Mouse (Mus musculus): ENCODE measurements around the gene Bcl6b. TPM values are rescaled to one million over a fixed set of nuclear protein-coding genes. Genes with fewer than 3 reads are reported as not detected.

Gene Bcl6b
- not detected in 2 replicates for total RNA-seq (2023)

DNA sequence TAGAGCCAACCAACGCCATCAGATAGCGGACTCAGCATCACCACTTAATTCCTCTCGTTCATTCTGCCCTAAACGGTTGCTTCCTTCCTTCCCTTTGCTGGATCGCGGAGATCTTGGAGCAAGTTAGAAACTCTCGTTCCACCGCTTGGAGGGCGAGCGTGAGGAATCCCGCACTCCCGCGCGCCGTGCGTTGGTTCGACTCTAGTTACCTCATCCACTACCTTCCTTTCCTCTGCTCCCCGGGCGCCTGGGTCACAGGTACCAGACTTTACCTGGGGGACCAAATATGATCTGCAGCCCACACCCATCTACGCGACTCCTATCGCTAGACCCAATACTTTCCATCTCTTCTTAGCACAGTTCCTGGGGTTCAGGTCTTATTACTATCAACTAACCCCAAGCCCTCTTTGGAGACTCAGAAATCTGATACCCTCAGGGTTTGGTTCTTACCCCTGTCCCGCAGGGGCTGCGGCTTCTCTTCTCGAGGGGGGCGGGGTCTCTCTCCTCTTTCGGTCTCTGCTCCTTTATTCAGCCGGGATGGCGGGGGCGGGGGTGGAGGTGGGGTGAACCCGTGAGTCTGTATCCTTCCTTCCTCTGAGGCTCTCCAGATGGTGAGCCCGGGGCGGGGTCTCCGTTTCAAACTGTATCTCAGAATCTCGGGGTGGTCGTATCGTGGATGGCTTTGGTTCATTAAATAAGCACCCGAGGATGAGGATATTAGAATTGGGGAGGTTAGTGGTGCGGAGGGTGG, at the start of gene Bcl6b:
TSS of gene Bcl6b (minus strand) at position 539 of the 751 bp plus-strand sequence.

DNA sequence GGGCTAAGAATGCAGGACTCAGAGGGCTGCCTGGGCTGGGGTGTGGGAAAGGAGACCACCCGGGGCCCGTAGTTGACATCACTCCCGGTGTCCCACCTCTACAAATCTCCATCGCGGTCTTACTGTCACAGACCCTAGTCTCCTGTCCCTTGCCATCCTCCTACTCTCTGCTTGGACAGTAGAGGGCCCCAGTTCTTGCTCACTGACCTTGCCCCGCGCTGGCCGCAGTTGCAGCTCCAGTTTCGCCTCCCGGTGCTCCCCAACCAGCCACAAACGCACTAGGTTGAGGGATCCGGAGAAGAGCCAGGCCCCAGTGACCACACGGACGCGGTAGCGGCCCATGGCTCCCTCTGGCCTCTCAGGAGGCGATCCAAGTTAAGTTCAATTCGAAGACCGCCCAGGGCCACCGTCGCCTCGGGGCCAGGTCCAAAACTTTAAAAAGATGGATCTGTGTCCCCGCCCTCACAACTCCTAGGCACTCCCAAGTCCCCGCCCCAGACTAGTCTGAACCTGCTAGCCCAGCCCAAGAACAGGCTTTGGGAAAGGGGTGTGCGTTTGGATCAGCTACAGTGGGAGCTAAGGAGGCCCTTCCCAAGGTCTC, 25.4 kb upstream of the Bcl6b start, which contains the start of gene Alox12:
TSS of gene Alox12 (minus strand) at position 423 of the 601 bp plus-strand sequence.

DNA sequence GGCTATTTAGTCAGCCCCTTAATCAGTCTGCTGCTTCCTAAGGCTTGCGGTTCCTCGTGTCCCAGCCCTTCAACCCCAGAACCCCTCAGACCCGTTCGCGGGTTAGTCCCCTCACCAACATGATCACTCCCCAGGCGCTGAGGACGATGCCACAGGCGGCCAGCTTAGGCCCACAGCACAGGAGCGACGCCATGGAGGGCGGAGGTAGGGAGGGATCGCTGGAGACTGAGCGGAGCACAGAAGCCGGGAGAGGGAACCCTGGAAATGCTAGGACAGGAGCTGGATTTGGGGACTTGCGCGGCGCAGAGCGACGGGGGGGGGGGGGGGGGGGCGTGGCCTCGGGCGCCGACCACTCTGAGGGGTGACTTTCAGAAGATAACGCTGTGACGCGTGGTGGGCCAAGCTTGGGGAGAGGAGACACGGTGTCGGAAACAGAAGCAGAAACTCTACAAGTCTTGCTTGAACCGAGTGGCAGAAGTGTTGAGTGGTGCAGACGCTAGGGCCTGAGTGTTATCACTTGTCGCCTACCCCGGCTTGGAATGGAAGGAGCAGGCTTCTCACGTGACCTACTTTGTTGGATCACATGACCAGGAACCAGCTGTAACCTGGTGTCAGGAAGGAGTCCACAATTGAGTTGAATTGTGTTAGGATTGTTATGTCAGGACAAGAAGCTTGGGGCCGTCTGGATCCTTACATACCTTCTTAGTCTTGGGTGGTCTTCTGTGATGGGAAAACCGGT, 10.1 kb upstream of the Bcl6b start, which contains the start of the genes Gm21988 and Rnasek:
TSS of gene Gm21988 (minus strand) at position 290 of the 739 bp plus-strand sequence.
TSS of gene Rnasek (minus strand) at position 302 of the 739 bp plus-strand sequence.

DNA sequence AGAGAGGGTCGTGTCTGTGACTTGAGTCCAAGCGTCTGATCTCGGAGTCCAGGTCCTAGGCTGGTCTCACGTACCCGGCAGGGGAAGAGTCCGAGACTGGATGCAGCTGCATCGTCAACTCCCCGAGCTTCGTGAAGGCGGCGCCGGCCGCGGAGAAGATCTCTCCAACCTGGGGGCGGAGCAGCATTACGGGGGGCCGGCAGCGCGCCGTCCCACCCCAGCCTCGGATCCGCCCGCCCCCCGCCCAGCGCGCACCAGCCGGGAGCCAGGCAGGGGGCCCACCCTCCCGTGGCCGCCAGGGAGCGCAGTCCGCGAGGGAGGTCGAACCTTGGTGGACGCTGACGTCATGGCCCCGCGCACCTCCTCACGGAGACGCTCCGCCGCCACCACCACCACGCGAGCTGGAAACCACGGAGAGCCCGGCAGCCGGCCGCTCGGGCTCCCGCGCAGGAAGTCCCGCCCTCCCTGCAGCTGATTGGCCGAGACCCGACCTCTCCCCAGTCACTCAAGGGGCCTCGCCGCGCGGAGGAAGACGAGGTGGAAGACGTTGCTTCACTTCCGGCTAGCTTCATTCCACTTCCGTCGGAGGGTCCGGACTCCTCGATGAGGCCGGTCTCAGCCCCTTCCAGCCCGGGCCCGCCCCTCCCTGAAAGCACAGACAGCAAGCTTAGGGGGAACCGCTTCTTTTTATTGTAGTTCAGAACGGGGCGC, 8.0 kb upstream of the Bcl6b start, which contains the start of gene 0610010K14Rik:
TSS of gene 0610010K14Rik (minus strand) at position 458 of the 711 bp plus-strand sequence.

DNA sequence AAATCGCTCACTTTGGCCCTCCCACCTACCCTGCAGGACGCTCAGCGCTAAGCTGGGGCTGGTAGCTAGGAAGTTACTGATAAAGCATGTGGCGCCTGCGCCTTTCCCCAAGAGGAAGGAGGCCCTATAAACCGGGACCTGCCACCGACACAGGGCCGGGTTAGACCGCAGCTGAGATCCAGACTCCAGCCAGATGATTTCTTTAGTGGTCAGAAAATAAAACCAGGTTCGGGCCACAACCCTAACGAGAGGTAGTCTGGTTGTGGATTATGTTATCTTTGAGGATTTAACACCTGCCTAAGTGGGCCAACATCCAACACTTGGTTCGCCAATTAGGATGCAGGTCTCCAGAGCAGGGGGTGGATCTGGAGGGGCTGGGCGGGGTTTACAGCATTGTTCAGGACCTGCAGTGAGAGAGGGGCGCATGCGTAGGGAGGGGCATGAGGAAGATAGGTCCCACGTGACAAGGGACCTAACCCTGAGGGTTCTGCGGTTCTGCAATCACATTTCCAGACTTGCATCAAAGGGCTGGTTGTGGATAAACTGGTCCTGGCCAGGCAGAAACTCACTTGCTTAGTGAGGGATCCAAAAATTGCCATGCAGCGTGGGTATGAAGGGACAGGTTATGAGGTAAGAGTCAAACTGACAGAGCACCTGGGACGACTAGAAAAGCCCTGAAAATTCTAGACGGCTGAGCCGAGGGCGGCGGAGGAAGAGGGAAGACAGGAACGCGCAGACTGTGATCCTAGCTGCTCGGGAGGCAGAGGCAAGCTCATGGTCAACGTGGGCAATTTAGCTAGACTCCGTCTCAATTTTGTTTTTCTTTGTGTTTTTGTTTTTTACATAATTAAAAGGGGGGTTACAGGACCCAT, 8.6 kb downstream of the Bcl6b start, which contains the start of gene Slc16a13:
TSS of gene Slc16a13 (minus strand) at position 334 of the 872 bp plus-strand sequence.

DNA sequence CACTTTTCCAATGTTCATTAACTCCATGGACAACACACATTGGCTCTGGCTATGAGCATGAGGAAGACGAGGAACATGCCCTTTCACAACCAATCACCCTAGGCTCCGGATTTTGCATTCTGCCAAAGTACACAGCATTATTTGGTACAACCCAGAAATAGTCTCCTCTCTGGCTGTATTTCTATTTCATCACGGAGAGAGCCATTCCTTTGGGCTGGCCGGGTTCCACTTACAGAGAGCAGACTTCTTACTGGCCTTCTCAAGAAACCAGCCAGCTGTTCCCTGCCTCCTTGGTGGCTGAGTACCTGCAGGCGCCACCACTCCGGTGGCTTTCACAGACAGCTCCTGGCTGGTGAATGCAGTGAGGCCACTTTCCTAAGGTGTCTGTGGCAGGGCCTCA, 17.2 kb downstream of the Bcl6b start, which contains the start of gene Slc16a11:
TSS of gene Slc16a11 (plus strand) at position 330 of the 400 bp plus-strand sequence.

Other genes with a start within 250 kb of the Bcl6b start
- gene Ctdnep1, start 248.6 kb downstream of the Bcl6b start, total RNA-seq (2023) = 57.0 and 90.8 TPM in 2 replicates
- gene Elp5, start 247.3 kb downstream of the Bcl6b start, total RNA-seq (2023) = 24.6 and 25.4 TPM in 2 replicates
- gene Gabarap, start 238.7 kb downstream of the Bcl6b start, total RNA-seq (2023) = 585 and 586 TPM in 2 replicates
- 41.1 and 46.0 TPM in 2 replicates for gene Phf23, start 234.0 kb downstream of the Bcl6b start, total RNA-seq (2023)
- 18.1 and 19.3 TPM in 2 replicates for gene Dvl2, start 229.2 kb downstream of the Bcl6b start, total RNA-seq (2023)
- gene Acadvl, start 214.4 kb downstream of the Bcl6b start, total RNA-seq (2023) = 41.4 and 52.4 TPM in 2 replicates
- gene Dlg4, start 212.9 kb downstream of the Bcl6b start, total RNA-seq (2023) = 3.3 and 6.2 TPM in 2 replicates
- not detected in 2 replicates for gene Asgr1, start 175.7 kb downstream of the Bcl6b start, total RNA-seq (2023)
- 0.69 TPM in 1 of 2 replicates, not detected in the other for gene Asgr2, start 137.2 kb downstream of the Bcl6b start, total RNA-seq (2023)
- gene Mgl2, start 99.5 kb downstream of the Bcl6b start, total RNA-seq (2023) = 6.6 and 9.0 TPM in 2 replicates
- 11.3 and 11.4 TPM in 2 replicates for gene Clec10a, start 73.6 kb downstream of the Bcl6b start, total RNA-seq (2023)
- not detected in 2 replicates for gene Slc16a11, start 17.0 kb downstream of the Bcl6b start, total RNA-seq (2023)
- 0.95 and 2.2 TPM in 2 replicates for gene Slc16a13, start 8.7 kb downstream of the Bcl6b start, total RNA-seq (2023)
- gene 0610010K14Rik, start 8.1 kb upstream of the Bcl6b start, total RNA-seq (2023) = 33.5 and 36.5 TPM in 2 replicates
- gene Gm21988, start 10.0 kb upstream of the Bcl6b start, total RNA-seq (2023) = 3.0 and 5.2 TPM in 2 replicates
- gene Rnasek, start 10.0 kb upstream of the Bcl6b start, total RNA-seq (2023) = 101 and 117 TPM in 2 replicates
- 0.51 TPM in 1 of 2 replicates, not detected in the other for gene Alox12, start 25.6 kb upstream of the Bcl6b start, total RNA-seq (2023)
- not detected in 2 replicates for gene Alox12e, start 92.8 kb upstream of the Bcl6b start, total RNA-seq (2023)
- 1.2 and 3.1 TPM in 2 replicates for gene Alox15, start 122.2 kb upstream of the Bcl6b start, total RNA-seq (2023)
- 12.0 and 22.1 TPM in 2 replicates for gene Pelp1, start 180.2 kb upstream of the Bcl6b start, total RNA-seq (2023)
- gene Arrb2, start 202.8 kb upstream of the Bcl6b start, total RNA-seq (2023) = 950 and 1,080 TPM in 2 replicates
- gene Med11, start 222.1 kb upstream of the Bcl6b start, total RNA-seq (2023) = 24.7 and 31.8 TPM in 2 replicates
- 0.61 and 0.66 TPM in 2 replicates for gene Zmynd15, start 229.6 kb upstream of the Bcl6b start, total RNA-seq (2023)
- 2.9 and 7.3 TPM in 2 replicates for gene Cxcl16, start 230.2 kb upstream of the Bcl6b start, total RNA-seq (2023)